Mouse (Mus musculus) intestine, embryonic 15.5 days (tissue): ENCODE measurements at regions not wholly inside any gene's neighbourhood (a gene's known extent, or its start where the extent isn't known, plus 50 kb on each side); places are given as distances from the start of the nearest gene placed in this dataset.

Experiments
- ATAC-seq: fragments of 200-750 bp; cut with Nextera tagmentation; 2 replicates; pipeline ENCODE4 v1.8.0; 2017; ENCODE audit warnings: moderate TSS enrichment, moderate library complexity
- H3K27ac ChIP-seq: fragments of 300-500 bp; sonication (generic); 2 replicates; pipeline ENCODE4 v1.5.1; 2015; ENCODE audit warnings: mild to moderate bottlenecking, inconsistent platforms
- H3K27me3 ChIP-seq: fragments of 300-500 bp; sonication (generic); replicated peaks from 2 replicates; pipeline ENCODE4 v1.6.1; 2015; ENCODE audit warnings: inconsistent platforms
- H3K36me3 ChIP-seq: fragments of 300-500 bp; sonication (generic); 2 replicates; pipeline ENCODE4 v1.6.1; 2015; ENCODE audit warnings: inconsistent platforms
- H3K4me1 ChIP-seq: fragments of 300-500 bp; sonication (generic); replicated peaks from 2 replicates; pipeline ENCODE4 v1.6.1; 2015; ENCODE audit warnings: inconsistent platforms
- H3K4me2 ChIP-seq: fragments of 300-500 bp; sonication (generic); replicated peaks from 2 replicates; pipeline ENCODE4 v1.6.1; 2015; ENCODE audit warnings: mild to moderate bottlenecking, inconsistent platforms
- H3K4me3 ChIP-seq: fragments of 300-500 bp; sonication (generic); replicated peaks from 2 replicates; pipeline ENCODE4 v1.5.1; 2015; ENCODE audit warnings: inconsistent platforms
- H3K9ac ChIP-seq: fragments of 300-500 bp; sonication (generic); 2 replicates; pipeline ENCODE4 v1.6.1; 2015; ENCODE audit warnings: inconsistent platforms
- H3K9me3 ChIP-seq: fragments of 300-500 bp; sonication (generic); 2 replicates; pipeline ENCODE4 v1.6.1; 2016; ENCODE audit warnings: inconsistent platforms
- WGBS: fragments of 180-500 bp; shearing (Covaris S2); methylation state at CpG from one replicate; pipeline ENCODE4 v1.1.7; 2015; 5-methylcytosine and 5-hydroxymethylcytosine counted together

DNA sequence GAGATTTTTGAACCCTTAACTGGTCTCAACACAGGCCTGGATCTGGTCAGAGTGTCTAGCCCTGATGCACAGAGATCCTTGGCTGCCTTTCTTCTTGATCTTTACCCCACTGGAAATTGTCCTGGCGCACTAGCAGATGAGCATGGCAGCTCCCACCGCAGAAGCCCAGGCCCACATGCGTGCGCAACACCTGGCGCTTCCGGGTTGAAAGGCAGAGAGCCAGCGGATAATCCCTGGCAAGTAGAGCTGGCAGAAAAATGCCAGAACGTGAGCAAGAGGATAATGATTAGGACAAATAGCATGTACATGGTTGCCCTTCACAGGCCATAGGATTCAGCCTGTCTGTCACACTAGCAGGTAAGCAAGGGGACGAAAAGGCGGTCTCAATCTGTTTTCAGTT lies 95.0 kb upstream of the Aco1 start:
- H3K9me3 ChIP-seq: no peaks in the 10 kb centered on the region
- no peak overlapping the region for H3K4me2 ChIP-seq
- H3K27ac ChIP-seq: no peak overlapping the region
- no peaks in the 10 kb centered on the region for H3K4me1 ChIP-seq
- H3K4me3 ChIP-seq: no peak overlapping the region
- no peak for ATAC-seq
- WGBS: 94% methylated on average over 10 of the region's 10 CpGs
- no peak overlapping the region for H3K9ac ChIP-seq
- H3K36me3 ChIP-seq: no peaks in the 10 kb centered on the region
- H3K27me3 ChIP-seq: no peaks in the 10 kb centered on the region

DNA sequence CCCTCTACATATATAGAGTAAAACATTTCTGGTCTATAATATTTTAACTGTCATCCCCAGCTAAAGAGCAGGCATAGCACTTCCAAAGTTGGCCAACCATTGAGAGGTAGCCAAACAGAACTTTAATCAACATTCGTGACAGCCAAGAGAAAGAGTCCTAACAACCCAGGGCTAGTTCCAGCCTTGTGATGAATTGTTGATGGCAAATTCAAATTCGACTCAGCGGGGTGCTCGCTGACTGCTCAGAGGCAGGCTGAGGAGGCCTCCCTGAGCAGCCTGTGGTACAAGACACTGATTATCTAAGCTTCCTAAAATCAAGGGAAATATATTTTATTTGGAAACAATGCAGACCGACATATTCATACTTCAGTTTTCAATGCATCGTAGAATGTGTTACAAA lies 93.8 kb upstream of the Aco1 start:
- H3K4me3 ChIP-seq: no peak overlapping the region
- H3K4me2 ChIP-seq: no peak overlapping the region
- H3K27me3 ChIP-seq: no peaks in the 10 kb centered on the region
- H3K9ac ChIP-seq: no peak overlapping the region
- H3K9me3 ChIP-seq: no peaks in the 10 kb centered on the region
- H3K36me3 ChIP-seq: no peaks in the 10 kb centered on the region
- WGBS: 77% methylated on average over 6 of the region's 6 CpGs
- H3K27ac ChIP-seq: no peak overlapping the region
- ATAC-seq: no peak
- H3K4me1 ChIP-seq: no peaks in the 10 kb centered on the region

DNA sequence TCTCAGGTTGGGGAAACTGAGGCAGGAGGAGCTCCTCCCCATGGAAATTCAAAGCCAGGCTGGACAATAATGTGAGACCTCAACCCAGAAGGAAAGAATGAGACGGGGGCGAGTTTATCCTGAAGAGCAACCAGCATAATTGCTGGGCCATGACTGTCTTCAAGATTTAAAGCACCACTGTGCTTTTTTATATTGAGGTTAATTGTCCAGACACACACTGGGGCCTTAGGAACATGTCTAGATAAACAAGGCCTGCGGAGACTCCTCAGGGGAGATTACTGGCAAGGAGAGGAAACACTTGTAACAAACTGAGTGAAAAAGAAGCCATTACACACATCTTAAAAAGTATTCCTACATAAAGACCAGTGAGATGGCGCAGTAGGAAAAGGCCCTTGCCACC lies 91.0 kb upstream of the Aco1 start:
- Histone ChIP-seq H3K4me3 (no peak overlapping the region), H3K9me3 (no peaks in the 10 kb centered on the region), H3K27ac (no peak overlapping the region), H3K4me1 (no peaks in the 10 kb centered on the region), H3K9ac (no peak overlapping the region), H3K4me2 (no peak overlapping the region), H3K36me3 (no peaks in the 10 kb centered on the region), H3K27me3 (no peaks in the 10 kb centered on the region)
- WGBS: 74% methylated on average over 4 of the region's 4 CpGs
- ATAC-seq: no peak

- WGBS: 85% methylated on average over 2 of the region's 2 CpGs
- no peaks in the 10 kb centered on the region for H3K36me3 ChIP-seq
- no peaks in the 10 kb centered on the region for H3K9me3 ChIP-seq
- no peaks in the 10 kb centered on the region for H3K27me3 ChIP-seq
- no peaks in the 10 kb centered on the region for H3K4me1 ChIP-seq
- no peak overlapping the region for H3K9ac ChIP-seq
- no peak overlapping the region for H3K4me3 ChIP-seq
- no peak for ATAC-seq
- no peak overlapping the region for H3K4me2 ChIP-seq
- no peak overlapping the region for H3K27ac ChIP-seq
Observed at GRCm38 (mm10) chr4:40053391-40053790, 89.5 kb upstream of the Aco1 start.

GRCm38 (mm10) chr4:40063751-40064456 lies 79.0 kb upstream of the Aco1 start:
- WGBS: 78% methylated on average over 3 of the region's 3 CpGs
- H3K27me3 ChIP-seq: no peaks in the 10 kb centered on the region
- H3K9me3 ChIP-seq: no peaks in the 10 kb centered on the region
- no peak overlapping the region for H3K27ac ChIP-seq
- no peaks in the 10 kb centered on the region for H3K4me1 ChIP-seq
- H3K4me3 ChIP-seq: no peak overlapping the region
- no peak overlapping the region for H3K9ac ChIP-seq
- H3K4me2 ChIP-seq: no peak overlapping the region
- no peak for ATAC-seq
- H3K36me3 ChIP-seq: no peaks in the 10 kb centered on the region

- H3K9ac ChIP-seq: no peak overlapping the region
- no peaks in the 10 kb centered on the region for H3K36me3 ChIP-seq
- H3K27me3 ChIP-seq: no peaks in the 10 kb centered on the region
- no peak overlapping the region for H3K27ac ChIP-seq
- no peaks in the 10 kb centered on the region for H3K4me1 ChIP-seq
- no peaks in the 10 kb centered on the region for H3K9me3 ChIP-seq
- no peak overlapping the region for H3K4me2 ChIP-seq
- ATAC-seq: no peak
- no peak overlapping the region for H3K4me3 ChIP-seq
- 84% methylated on average over 9 of the region's 9 CpGs for WGBS
Observed at GRCm38 (mm10) chr4:40064457-40064836, 78.4 kb upstream of the Aco1 start.

DNA sequence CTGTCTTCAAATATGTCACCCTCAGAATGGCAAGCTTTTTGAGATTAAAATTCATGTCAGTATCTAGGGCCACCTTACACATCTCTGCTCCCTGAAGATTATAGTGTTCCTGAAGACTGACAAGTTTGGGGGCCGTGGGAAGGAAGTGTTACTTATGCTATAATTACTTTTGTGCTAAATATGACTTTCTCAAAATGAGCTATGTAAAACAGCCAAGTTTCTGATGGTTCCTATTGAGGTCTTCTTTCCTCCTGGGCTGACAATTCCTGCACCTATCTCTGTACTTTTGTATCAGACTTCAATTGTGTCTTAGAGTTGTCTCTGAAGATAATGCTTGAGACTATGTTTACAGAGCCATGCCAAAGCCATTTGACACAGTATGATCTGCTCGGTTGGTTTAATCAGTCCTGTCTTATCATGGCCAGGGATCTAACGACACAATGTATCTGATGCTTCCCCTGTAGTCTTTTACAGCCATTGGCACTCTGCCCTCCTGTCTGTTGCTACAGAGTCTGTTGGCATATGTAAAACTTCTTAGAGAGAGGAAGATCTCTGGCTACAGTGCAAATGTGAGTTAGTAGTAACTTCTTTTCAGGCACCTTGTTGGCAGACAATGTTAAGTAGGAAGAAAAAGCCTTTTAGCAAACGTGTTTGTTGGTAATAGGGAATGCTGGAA lies 71.8 kb upstream of the Aco1 start:
- no peaks in the 10 kb centered on the region for H3K36me3 ChIP-seq
- H3K27ac ChIP-seq: no peak overlapping the region
- no peak overlapping the region for H3K4me3 ChIP-seq
- H3K9me3 ChIP-seq: no peaks in the 10 kb centered on the region
- no peaks in the 10 kb centered on the region for H3K27me3 ChIP-seq
- H3K4me2 ChIP-seq: no peak overlapping the region
- no peaks in the 10 kb centered on the region for H3K4me1 ChIP-seq
- 45% methylated on average over 4 of the region's 4 CpGs for WGBS
- no peak overlapping the region for H3K9ac ChIP-seq
- ATAC-seq: no peak

GRCm38 (mm10) chr4:40081035-40081434 lies 61.8 kb upstream of the Aco1 start:
- WGBS: 56% methylated on average over 3 of the region's 3 CpGs
- Histone ChIP-seq H3K9ac (no peak overlapping the region), H3K36me3 (no peaks in the 10 kb centered on the region), H3K4me3 (no peak overlapping the region), H3K4me2 (no peak overlapping the region), H3K27me3 (no peaks in the 10 kb centered on the region), H3K9me3 (no peaks in the 10 kb centered on the region), H3K27ac (no peak overlapping the region), H3K4me1 (no peaks in the 10 kb centered on the region)
- no peak for ATAC-seq

GRCm38 (mm10) chr4:40090295-40090694 lies 52.6 kb upstream of the Aco1 start:
- H3K4me2 ChIP-seq: no peak overlapping the region
- no peaks in the 10 kb centered on the region for H3K36me3 ChIP-seq
- no peak for ATAC-seq
- 76% methylated on average over 5 of the region's 5 CpGs for WGBS
- H3K9ac ChIP-seq: no peak overlapping the region
- H3K27ac ChIP-seq: no peak overlapping the region
- no peaks in the 10 kb centered on the region for H3K27me3 ChIP-seq
- no peaks in the 10 kb centered on the region for H3K4me1 ChIP-seq
- no peak overlapping the region for H3K4me3 ChIP-seq
- no peaks in the 10 kb centered on the region for H3K9me3 ChIP-seq
